Mouse (Mus musculus): ENCODE measurements around the gene Arid5b.

DNA sequence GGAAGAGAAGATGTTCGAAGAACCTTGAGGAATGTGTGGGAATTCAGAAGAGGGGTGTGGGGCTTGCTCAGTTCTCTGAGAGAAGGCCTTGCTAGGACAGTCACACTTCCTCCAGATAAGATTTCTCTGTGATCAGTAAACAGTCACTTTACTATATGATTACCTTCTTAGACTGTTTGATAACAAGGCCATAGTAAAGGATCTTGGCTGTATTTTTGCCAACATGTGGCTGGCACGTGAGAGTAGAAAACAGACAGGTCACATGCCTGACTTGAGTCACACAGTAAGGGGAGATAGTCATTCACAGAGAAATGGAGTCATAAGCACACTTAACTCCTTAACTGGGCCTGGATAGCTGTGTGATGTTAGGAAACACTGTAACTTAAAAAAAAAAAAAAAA lies 151.4 kb downstream of the Arid5b start:
- TF ChIP-seq CTCF (IDR thresholded peaks at IDR 0.05; ENCODE audit: low read depth), result no peak
- no peak for TF ChIP-seq EP300 (IDR thresholded peaks at IDR 0.05; ENCODE audit: low read depth)

All from liver, postnatal 0 days (tissue).